8 mouse cellular contexts compared by ENCODE assay signal in genomic region chr5:125267150-125267961, GRCm38 (mm10).
DNase-seq lines count a peak whose midpoint lies in the region; ATAC-seq and TF ChIP-seq lines count a peak whose summit lies in the region.

No protein-coding gene starts in this region.

- no peak for TF ChIP-seq POLR2A in limb, embryonic 14.5 days (IDR thresholded peaks at IDR 0.05; ENCODE audit: borderline replicate concordance, extremely low read depth, insufficient read depth, insufficient read length)

- 13% methylated on average over 35 of the region's 35 CpGs for WGBS in hindbrain, embryonic 15.5 days
- 39% methylated on average over 35 of the region's 35 CpGs for WGBS in limb, embryonic 14.5 days
- 13% methylated on average over 35 of the region's 35 CpGs for WGBS in midbrain, embryonic 16.5 days

- peaks cover 63% of the 10 kb centered on the region for H3K4me1 ChIP-seq in hindbrain, embryonic 15.5 days (replicated peaks)
- H3K4me1 ChIP-seq in limb, embryonic 14.5 days (ENCODE audit: control insufficient read depth, insufficient read depth, low read length) = peaks cover 22% of the 10 kb centered on the region
- peaks cover 31% of the 10 kb centered on the region for H3K4me1 ChIP-seq in midbrain, embryonic 16.5 days (ENCODE audit: control insufficient read depth, insufficient read depth, low read length)

- ATAC-seq in hindbrain, embryonic 15.5 days (ENCODE audit: low FRiP score, low read depth) = peak; percentile 13
- no peak for ATAC-seq in limb, embryonic 14.5 days (ENCODE audit: low FRiP score, low read depth)
- ATAC-seq in midbrain, embryonic 16.5 days = peak; percentile 7; the same call in 1 of the 2 replicates

- no peak for TF ChIP-seq CTCF in gastrocnemius, adult 2 months (IDR thresholded peaks at IDR 0.05)

- intact Hi-C loops in gastrocnemius, adult 2 months (cut with DNase I) = loop anchor here (5.0 kb wide), 3 partner anchors 80 to 245 kb away; no protein-coding TSS in a partner anchor

- peak; percentile 58 for DNase-seq in 3134 (ENCODE audit: extremely low read depth, insufficient read length, low spot score)
- DNase-seq in adrenal gland, adult 8-10 months = peak; percentile 73
- DNase-seq in gastrocnemius, adult 2 months = peak; percentile 86
- DNase-seq in limb, embryonic 14.5 days (ENCODE audit: low spot score) = no peak
- no peak for DNase-seq in spleen, adult 18-20 months
- DNase-seq in urinary bladder, postnatal 14 days (ENCODE audit: low spot score) = no peak

- H3K4me3 ChIP-seq in gastrocnemius, adult 2 months = peak overlapping the region; percentile 53
- H3K4me3 ChIP-seq in hindbrain, embryonic 15.5 days = peak overlapping the region; percentile 20
- no peak overlapping the region for H3K4me3 ChIP-seq in limb, embryonic 14.5 days (replicated peaks; ENCODE audit: low read length)
- peak overlapping the region; percentile 21 for H3K4me3 ChIP-seq in midbrain, embryonic 16.5 days (ENCODE audit: low read depth, low read length)

- peak overlapping the region; percentile 51 for H3K4me2 ChIP-seq in hindbrain, embryonic 15.5 days
- H3K4me2 ChIP-seq in limb, embryonic 14.5 days (replicated peaks; ENCODE audit: low read depth, low read length, severe bottlenecking) = peak overlapping the region; percentile 9
- H3K4me2 ChIP-seq in midbrain, embryonic 16.5 days (ENCODE audit: low read length) = peak overlapping the region; percentile 52

- H3K27me3 ChIP-seq in hindbrain, embryonic 15.5 days = no peaks in the 10 kb centered on the region
- H3K27me3 ChIP-seq in limb, embryonic 14.5 days (ENCODE audit: control insufficient read depth, insufficient read depth, low read length) = no peaks in the 10 kb centered on the region
- H3K27me3 ChIP-seq in midbrain, embryonic 16.5 days (ENCODE audit: control insufficient read depth, insufficient read depth, low read depth, low read length) = no peaks in the 10 kb centered on the region

- no peaks in the 10 kb centered on the region for H3K36me3 ChIP-seq in hindbrain, embryonic 15.5 days
- no peaks in the 10 kb centered on the region for H3K36me3 ChIP-seq in limb, embryonic 14.5 days (ENCODE audit: control insufficient read depth, insufficient read depth, low read length)
- no peaks in the 10 kb centered on the region for H3K36me3 ChIP-seq in midbrain, embryonic 16.5 days (ENCODE audit: control insufficient read depth, insufficient read depth, low read length)

- H3K9me3 ChIP-seq in hindbrain, embryonic 15.5 days = no peaks in the 10 kb centered on the region
- H3K9me3 ChIP-seq in limb, embryonic 14.5 days (ENCODE audit: control insufficient read depth, low read length) = no peaks in the 10 kb centered on the region
- no peaks in the 10 kb centered on the region for H3K9me3 ChIP-seq in midbrain, embryonic 16.5 days (replicated peaks; ENCODE audit: control insufficient read depth, low read length, poor library complexity, severe bottlenecking)

- peak overlapping the region; percentile 6; the same call in 1 of the 2 replicates for H3K9ac ChIP-seq in hindbrain, embryonic 15.5 days
- H3K9ac ChIP-seq in limb, embryonic 14.5 days (ENCODE audit: low read depth, low read length, severe bottlenecking) = 0 out of 2 replicates have a peak overlapping the region, but pooled peaks have one; percentile 5
- H3K9ac ChIP-seq in midbrain, embryonic 16.5 days (ENCODE audit: low read depth, low read length) = peak overlapping the region; percentile 27

- peak overlapping the region; percentile 82 for H3K27ac ChIP-seq in gastrocnemius, adult 2 months
- peak overlapping the region; percentile 80 for H3K27ac ChIP-seq in hindbrain, embryonic 15.5 days (replicated peaks)
- H3K27ac ChIP-seq in limb, embryonic 14.5 days (replicated peaks; ENCODE audit: low read depth, low read length) = no peak overlapping the region
- peak overlapping the region; percentile 76 for H3K27ac ChIP-seq in midbrain, embryonic 16.5 days (ENCODE audit: low read length)

Comparison
In these comparisons a context has a peak if more than half of its experiments do, and no peak if none do; other contexts are left out.
1. DNase-seq: peak in 3134 (single experiment), adrenal gland, adult 8-10 months (single experiment) and gastrocnemius, adult 2 months (single experiment); none in limb, embryonic 14.5 days (single experiment), spleen, adult 18-20 months (0 of 2) and urinary bladder, postnatal 14 days (single experiment).
2. Peak in every context shown above with its lines, with median percentiles within 50 percentile points of each other: H3K4me2 ChIP-seq and H3K9ac ChIP-seq.